ENCODE assay signal across 10 mouse cellular contexts in genomic region chr7:111158791-111159286, GRCm38 (mm10).
DNase-seq lines count a peak whose midpoint lies in the region; ATAC-seq and TF ChIP-seq lines count a peak whose summit lies in the region.
"Had no signal": no experiment of that assay in that cellular context is flagged by ENCODE, and none has a peak within 500 bp of the region (broad histone marks: within the 10 kb centered on the region; RNA-seq: fewer than 3 reads in every experiment).

No protein-coding gene starts in this region.

- peak overlapping the region; percentile 97 for H3K27ac ChIP-seq in gastrocnemius, adult 2 months
- peak overlapping the region; percentile 72 for H3K27ac ChIP-seq in bone marrow macrophage, adult 2 months (ENCODE audit: insufficient read depth, low read depth, low read length)
- no peak overlapping the region for H3K27ac ChIP-seq in hindbrain, embryonic 13.5 days
- H3K27ac ChIP-seq: intestine, embryonic 15.5 days; liver, embryonic 14.5 days had no signal

- peak; percentile 58 for DNase-seq in gastrocnemius, adult 2 months
- no peak for DNase-seq in gastrocnemius, adult 8-10 months (ENCODE audit: low spot score in 2 of 2)
- peak; percentile 40 for DNase-seq in 3134 (ENCODE audit: extremely low read depth, insufficient read length, low spot score)
- peak; percentile 44 for DNase-seq in heart, postnatal 25 days (ENCODE audit: low spot score)
- DNase-seq in T-cell, adult 2 months (ENCODE audit: low spot score): no peak

- ATAC-seq in hindbrain, embryonic 13.5 days (ENCODE audit: low FRiP score): no peak
- ATAC-seq in granulocyte monocyte progenitor cell, adult 5-6 weeks (replicated peaks; ENCODE audit: poor library complexity, severe bottlenecking): no peak
- ATAC-seq: intestine, embryonic 15.5 days had no signal

- intact Hi-C loops in gastrocnemius, adult 2 months (cut with DNase I): loop anchor here (5.0 kb wide), 1 partner anchor 77 kb away; the partner anchor contains the start of gene Eif4g2
- intact Hi-C loops in heart, postnatal 25 days (cut with DNase I): loop anchor here (5.0 kb wide), 2 partner anchors 77 to 107 kb away; partner anchors contain the start of gene Eif4g2

- H3K9ac ChIP-seq in hindbrain, embryonic 13.5 days: no peak overlapping the region
- H3K9ac ChIP-seq: intestine, embryonic 15.5 days; liver, embryonic 14.5 days had no signal

- no peak for TF ChIP-seq POLR2A in bone marrow macrophage, adult 2 months (IDR thresholded peaks at IDR 0.05; ENCODE audit: borderline replicate concordance, low read depth, low read length)

- H3K36me3 ChIP-seq in hindbrain, embryonic 13.5 days: no peaks in the 10 kb centered on the region
- H3K36me3 ChIP-seq: intestine, embryonic 15.5 days had no signal

- no peak overlapping the region for H3K4me2 ChIP-seq in hindbrain, embryonic 13.5 days
- H3K4me2 ChIP-seq: intestine, embryonic 15.5 days had no signal

- WGBS in hindbrain, embryonic 13.5 days: 74% methylated on average over 6 of the region's 6 CpGs

- H3K27me3 ChIP-seq in hindbrain, embryonic 13.5 days: no peaks in the 10 kb centered on the region
- H3K27me3 ChIP-seq: intestine, embryonic 15.5 days had no signal

- H3K4me1 ChIP-seq in bone marrow macrophage, adult 2 months (ENCODE audit: control insufficient read depth, insufficient read depth, low read length): peaks cover 64% of the 10 kb centered on the region
- H3K4me1 ChIP-seq in hindbrain, embryonic 13.5 days (replicated peaks): peaks cover 9% of the 10 kb centered on the region; the same call in 1 of the 2 replicates

- no peak overlapping the region for H3K4me3 ChIP-seq in gastrocnemius, adult 2 months
- H3K4me3 ChIP-seq in bone marrow macrophage, adult 2 months (ENCODE audit: insufficient read depth, low read length): peak overlapping the region; percentile 18; the same call in 1 of the 2 replicates
- H3K4me3 ChIP-seq in hindbrain, embryonic 13.5 days: no peak overlapping the region
- H3K4me3 ChIP-seq: intestine, embryonic 15.5 days had no signal

- TF ChIP-seq CTCF in gastrocnemius, adult 2 months (IDR thresholded peaks at IDR 0.05): no peak
- TF ChIP-seq CTCF in bone marrow macrophage, adult 2 months (IDR thresholded peaks at IDR 0.05; ENCODE audit: low read depth, low read length): no peak

- H3K9me3 ChIP-seq in hindbrain, embryonic 13.5 days: no peaks in the 10 kb centered on the region
- H3K9me3 ChIP-seq: intestine, embryonic 15.5 days had no signal

Comparison
In these comparisons a context has a peak if more than half of its experiments do, and no peak if none do; other contexts are left out.
1. DNase-seq: peak in gastrocnemius, adult 2 months (single experiment), 3134 (single experiment) and heart, postnatal 25 days (single experiment); none in gastrocnemius, adult 8-10 months (0 of 2) and T-cell, adult 2 months (single experiment).